Mouse (Mus musculus) right cerebral cortex, adult 18-20 months (tissue): ENCODE results near the gene Eefsec.

Source experiments
- DNase-seq: peaks from one replicate; pipeline ENCODE4 v3.0.0; 2022; ENCODE audit warnings: mixed read lengths

The Eefsec gene

GRCm38 (mm10) chr6:88255435-88255834 is 190.9 kb downstream of the Eefsec start:
- DNase-seq: no peak

GRCm38 (mm10) chr6:88254082-88254481 is 192.3 kb downstream of the Eefsec start:
- DNase-seq: no peak

- DNase-seq: no peak
Observed at GRCm38 (mm10) chr6:88251798-88252478, 194.4 kb downstream of the Eefsec start.

GRCm38 (mm10) chr6:88251396-88251795 is 194.9 kb downstream of the Eefsec start:
- DNase-seq: no peak

GRCm38 (mm10) chr6:88249231-88249630 is 197.1 kb downstream of the Eefsec start:
- DNase-seq: no peak

GRCm38 (mm10) chr6:88242604-88243003 is 203.7 kb downstream of the Eefsec start:
- peak; percentile 25 for DNase-seq

GRCm38 (mm10) chr6:88236513-88236912 is 209.8 kb downstream of the Eefsec start:
- no peak for DNase-seq

- no peak for DNase-seq
Observed at GRCm38 (mm10) chr6:88235983-88236382, 210.4 kb downstream of the Eefsec start.

- DNase-seq: no peak
Observed at GRCm38 (mm10) chr6:88235461-88235860, 210.9 kb downstream of the Eefsec start.

- no peak for DNase-seq
Observed at GRCm38 (mm10) chr6:88233996-88234395, 212.3 kb downstream of the Eefsec start.

- DNase-seq: no peak
Observed at GRCm38 (mm10) chr6:88232221-88232620, 214.1 kb downstream of the Eefsec start.

- DNase-seq: no peak
Observed at GRCm38 (mm10) chr6:88231821-88232220, 214.5 kb downstream of the Eefsec start.

- no peak for DNase-seq
Observed at GRCm38 (mm10) chr6:88229221-88229620, 217.1 kb downstream of the Eefsec start.

- DNase-seq: no peak
Observed at GRCm38 (mm10) chr6:88227537-88227936, 218.8 kb downstream of the Eefsec start.

- no peak for DNase-seq
Observed at GRCm38 (mm10) chr6:88226570-88226994, 219.8 kb downstream of the Eefsec start.

GRCm38 (mm10) chr6:88221968-88222367 is 224.4 kb downstream of the Eefsec start, which contains the start of gene Dnajb8:
Gene Dnajb8 (plus strand): TSS chr6:88222268.
- no peak for DNase-seq

GRCm38 (mm10) chr6:88219094-88219493 is 227.2 kb downstream of the Eefsec start:
- DNase-seq: no peak

- no peak for DNase-seq
Observed at GRCm38 (mm10) chr6:88216199-88216598, 230.1 kb downstream of the Eefsec start.

GRCm38 (mm10) chr6:88215797-88216196 is 230.5 kb downstream of the Eefsec start:
- no peak for DNase-seq

- no peak for DNase-seq
Observed at GRCm38 (mm10) chr6:88210182-88210581, 236.2 kb downstream of the Eefsec start.

- no peak for DNase-seq
Observed at GRCm38 (mm10) chr6:88209453-88209852, 236.9 kb downstream of the Eefsec start.

- no peak for DNase-seq
Observed at GRCm38 (mm10) chr6:88208321-88208720, 238.0 kb downstream of the Eefsec start.

- DNase-seq: no peak
Observed at GRCm38 (mm10) chr6:88207403-88208033, 238.8 kb downstream of the Eefsec start.
